Mouse (Mus musculus) cerebellum, adult 2 months (tissue): ENCODE measurements around the gene Eipr1. TPM values are rescaled to one million over a fixed set of nuclear protein-coding genes. Genes with fewer than 3 reads are reported as not detected.
A peak's percentile ranks its signal among the peaks of the same experiment; 100 is the strongest.

ENCODE experiments used
- DNase-seq, 2 experiments: peaks; one replicate each; pipeline ENCODE4 v3.0.0; 2021
- H3K27ac ChIP-seq: fragments of 200-500 bp; 2 replicates; pipeline ENCODE4 v1.5.1; 2012; ENCODE audit warnings: low read length, control low read depth, inconsistent platforms; ENCODE audit not compliant: insufficient read depth
- H3K27me3 ChIP-seq: fragments of 200-500 bp; 2 replicates; pipeline ENCODE4 v1.6.1; 2012; ENCODE audit warnings: inconsistent platforms, mild to moderate bottlenecking, low read length, moderate library complexity; ENCODE audit not compliant: control insufficient read depth, insufficient read depth
- H3K4me1 ChIP-seq: fragments of 200-500 bp; 2 replicates; pipeline ENCODE4 v1.6.1; 2011; ENCODE audit warnings: low read length; ENCODE audit not compliant: control insufficient read depth, insufficient read depth
- H3K4me3 ChIP-seq: fragments of 200-500 bp; replicated peaks from 2 replicates; pipeline ENCODE3; 2011; ENCODE audit warnings: mild to moderate bottlenecking, low read depth, low read length, control low read depth; ENCODE audit not compliant: insufficient read depth
- CTCF ChIP-seq: fragments of 200-500 bp; IDR thresholded peaks from 2 replicates; pipeline ENCODE4 v1.5.1; 2011; ENCODE audit warnings: low read depth, mild to moderate bottlenecking, control low read depth, low read length, moderate library complexity, borderline replicate concordance; ENCODE audit not compliant: insufficient read depth
- POLR2A ChIP-seq: fragments of 200-500 bp; IDR thresholded peaks from 2 replicates; pipeline ENCODE4 v1.6.1; 2011; ENCODE audit warnings: low read length, control low read depth, borderline replicate concordance; ENCODE audit not compliant: insufficient read depth
- WGBS: fragments of 180-500 bp; shearing (Covaris S2); methylation state at CpG from one replicate; pipeline ENCODE4 v1.1.7; 2018; 5-methylcytosine and 5-hydroxymethylcytosine counted together
- polyA plus RNA-seq: library from polyadenylated mRNA; depleted of rRNA; stranded (reverse); fragments of >200 nt; gene quantifications from 2 replicates; pipeline ENCODE4 v1.2.3, GENCODE M21; 2012

Eipr1 gene
- polyA plus RNA-seq, 1 experiment: 40.6 TPM

- Histone ChIP-seq H3K27me3 (no peaks in the 10 kb centered on the region), H3K4me3 (no peak overlapping the region), H3K4me1 (peaks cover 14% of the 10 kb centered on the region), H3K27ac (no peak overlapping the region)
- TF ChIP-seq CTCF: no peak
- TF ChIP-seq POLR2A: no peak
- DNase-seq: no peak
- 97% methylated on average over 3 of the region's 3 CpGs for WGBS
These were observed 84.1 kb downstream of the Eipr1 start for GRCm38 (mm10) chr12:28835683-28836082.

- WGBS: 91% methylated on average over 4 of the region's 4 CpGs
These were observed 86.7 kb downstream of the Eipr1 start for GRCm38 (mm10) chr12:28838268-28838667.

GRCm38 (mm10) chr12:28838971-28839370 is 87.4 kb downstream of the Eipr1 start:
- DNase-seq: no peak
- Histone ChIP-seq H3K4me3 (no peak overlapping the region), H3K27me3 (no peaks in the 10 kb centered on the region), H3K27ac (no peak overlapping the region), H3K4me1 (peaks cover 11% of the 10 kb centered on the region)
- 78% methylated on average over 7 of the region's 7 CpGs for WGBS
- TF ChIP-seq POLR2A (no peak), CTCF (no peak)

More at GRCm38 (mm10) chr12:28838268-28838667, 86.7 kb downstream of the Eipr1 start:
- H3K27me3 ChIP-seq: no peaks in the 10 kb centered on the region
- no peak overlapping the region for H3K27ac ChIP-seq
- peaks cover 11% of the 10 kb centered on the region for H3K4me1 ChIP-seq
- no peak for DNase-seq
- H3K4me3 ChIP-seq: no peak overlapping the region
- TF ChIP-seq CTCF: no peak
- TF ChIP-seq POLR2A: no peak

- DNase-seq: peak in 1 of 2 experiments; percentile 24
- WGBS: 55% methylated on average over 5 of the region's 5 CpGs
- H3K4me3 ChIP-seq: no peak overlapping the region
- TF ChIP-seq POLR2A: no peak
- TF ChIP-seq CTCF: no peak
- no peak overlapping the region for H3K27ac ChIP-seq
- peaks cover 4% of the 10 kb centered on the region for H3K4me1 ChIP-seq
- no peaks in the 10 kb centered on the region for H3K27me3 ChIP-seq
These were observed 89.6 kb downstream of the Eipr1 start for GRCm38 (mm10) chr12:28841179-28841698.

- Histone ChIP-seq H3K4me1 (peaks cover 3% of the 10 kb centered on the region), H3K27ac (no peak overlapping the region), H3K27me3 (no peaks in the 10 kb centered on the region), H3K4me3 (no peak overlapping the region)
- no peak for DNase-seq
- TF ChIP-seq CTCF (no peak), POLR2A (no peak)
- 95% methylated on average over 8 of the region's 8 CpGs for WGBS
These were observed 94.2 kb downstream of the Eipr1 start for GRCm38 (mm10) chr12:28845811-28846210.

GRCm38 (mm10) chr12:28847401-28847800 is 95.8 kb downstream of the Eipr1 start:
- peaks cover 3% of the 10 kb centered on the region for H3K4me1 ChIP-seq
- DNase-seq: no peak

GRCm38 (mm10) chr12:28848726-28849612 is 97.4 kb downstream of the Eipr1 start:
- no peak for TF ChIP-seq CTCF
- no peaks in the 10 kb centered on the region for H3K27me3 ChIP-seq
- peaks cover 8% of the 10 kb centered on the region for H3K4me1 ChIP-seq
- H3K4me3 ChIP-seq: no peak overlapping the region
- 57% methylated on average over 18 of the region's 18 CpGs for WGBS
- DNase-seq: no peak
- no peak overlapping the region for H3K27ac ChIP-seq

More at GRCm38 (mm10) chr12:28847401-28847800, 95.8 kb downstream of the Eipr1 start:
- WGBS: 40% methylated on average over 6 of the region's 6 CpGs
- Histone ChIP-seq H3K27ac (no peak overlapping the region), H3K27me3 (no peaks in the 10 kb centered on the region), H3K4me3 (no peak overlapping the region)
- no peak for TF ChIP-seq POLR2A
- no peak for TF ChIP-seq CTCF

- H3K4me3 ChIP-seq: no peak overlapping the region
- 64% methylated on average over 11 of the region's 11 CpGs for WGBS
- H3K27ac ChIP-seq: no peak overlapping the region
- no peak for TF ChIP-seq CTCF
- TF ChIP-seq POLR2A: no peak
- no peak for DNase-seq
- no peaks in the 10 kb centered on the region for H3K4me1 ChIP-seq
- no peaks in the 10 kb centered on the region for H3K27me3 ChIP-seq
These were observed 108.1 kb downstream of the Eipr1 start for GRCm38 (mm10) chr12:28859495-28860263.
